Mouse (Mus musculus): ENCODE results near the gene Surf1.
"Not testable (repeated sequence)": the region's sequence is repeated elsewhere in the genome, so short reads cannot be mapped to it uniquely, and the experiment has no call there.

Gene Surf1

GRCm38 (mm10) chr2:26885541-26885940 lies 30.8 kb downstream of the Surf1 start:
- DNase-seq, result not testable (repeated sequence)

GRCm38 (mm10) chr2:26878571-26878970 lies 37.8 kb downstream of the Surf1 start:
- no peak for DNase-seq

- no peak for DNase-seq
Measured at GRCm38 (mm10) chr2:26870666-26871065, 45.7 kb downstream of the Surf1 start.

GRCm38 (mm10) chr2:26864879-26865278 lies 51.5 kb downstream of the Surf1 start, which contains the start of gene Abo:
Gene Abo (minus strand): TSS chr2:26864979.
- no peak for DNase-seq
